Mouse (Mus musculus) E14TG2a.4 (cell line): ENCODE data around the gene Nrm.

Experiments used
- CTCF ChIP-seq: conservative IDR thresholded peaks from 2 replicates; pipeline ENCODE4 v1.5.1; 2014; ENCODE audit warnings: low read length
- NANOG ChIP-seq: IDR thresholded peaks from 2 replicates; pipeline ENCODE4 v1.6.1; 2014; ENCODE audit warnings: borderline replicate concordance, low read length, mixed read lengths
- POU5F1 ChIP-seq: IDR thresholded peaks from 2 replicates; pipeline ENCODE4 v1.6.1; 2014; ENCODE audit warnings: low read length, borderline replicate concordance

- TF ChIP-seq CTCF (no peak), NANOG (no peak), POU5F1 (no peak)
Measured at GRCm38 (mm10) chr17:35834696-35835422, 26.3 kb upstream of the Nrm start.
